Mouse (Mus musculus): ENCODE measurements around the gene Plac8. TPM values are rescaled to one million over a fixed set of nuclear protein-coding genes. Genes with fewer than 3 reads are reported as not detected.

The Plac8 gene
- total and polyA plus RNA-seq, 2 experiments from 2014 or later: 3.2 to 5.2 TPM

DNA sequence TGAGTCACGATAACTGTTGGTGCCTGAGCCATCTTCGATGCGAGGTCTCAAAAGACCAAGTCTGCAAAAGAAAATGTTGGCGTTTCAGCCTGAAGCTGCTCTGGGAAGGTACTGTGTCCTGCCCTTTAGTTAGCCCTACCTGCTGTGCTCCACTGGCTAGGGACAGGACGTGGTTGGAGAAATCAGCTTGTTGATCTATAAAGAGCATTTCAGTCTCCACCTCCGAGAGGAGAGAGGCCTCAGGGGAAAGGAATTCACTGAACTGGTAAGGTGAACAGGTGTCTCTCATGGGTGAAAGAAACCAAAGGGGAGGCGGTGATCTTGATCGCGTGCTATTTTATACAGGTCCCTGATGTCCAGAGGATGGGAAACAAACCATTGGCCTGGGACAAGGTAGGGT lies 9.3 kb downstream of the Plac8 start:
- Histone ChIP-seq H3K4me2 (ENCODE audit: low read depth, low read length) (no peak overlapping the region), H3K9ac (replicated peaks; ENCODE audit: low read depth, low read length) (no peak overlapping the region), H3K36me3 (replicated peaks; ENCODE audit: control insufficient read depth, insufficient read depth, low read length) (no peaks in the 10 kb centered on the region), H3K27ac (ENCODE audit: low read depth) (no peak overlapping the region), H3K4me1 (ENCODE audit: control insufficient read depth, insufficient read depth) (no peaks in the 10 kb centered on the region), H3K4me3 (ENCODE audit: low read depth, low read length) (no peak overlapping the region), H3K9me3 (replicated peaks; ENCODE audit: control insufficient read depth, low read length) (no peaks in the 10 kb centered on the region), H3K27me3 (ENCODE audit: control insufficient read depth, insufficient read depth, low read length) (no peaks in the 10 kb centered on the region)
- 82% methylated on average over 9 of the region's 9 CpGs for WGBS
- TF ChIP-seq CTCF (IDR thresholded peaks at IDR 0.05; ENCODE audit: low read depth): no peak
- no peak for TF ChIP-seq EP300 (IDR thresholded peaks at IDR 0.05; ENCODE audit: low read depth)
- DNase-seq (ENCODE audit: low spot score) (no peak), ATAC-seq (ENCODE audit: insufficient read depth, low read depth) (no peak)

DNA sequence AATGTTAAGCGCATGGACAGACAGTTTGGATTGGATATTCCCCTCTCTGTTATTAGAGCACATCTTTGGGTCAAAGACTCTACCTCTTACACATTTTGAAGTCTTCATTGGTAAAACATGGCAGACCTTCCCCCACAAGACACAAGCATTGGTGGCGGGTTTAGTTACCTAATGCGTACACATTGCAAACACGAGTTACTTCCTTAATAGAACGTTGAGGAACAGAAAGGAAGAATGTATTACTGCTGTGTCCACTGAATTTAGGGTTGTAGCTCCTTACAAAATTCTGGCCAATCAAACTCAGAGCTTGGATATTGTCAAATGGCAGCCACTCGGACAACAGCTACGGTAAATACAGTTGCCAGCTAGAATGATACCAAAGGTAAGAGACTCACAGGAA lies 12.7 kb downstream of the Plac8 start:
- no peak overlapping the region for H3K9ac ChIP-seq (replicated peaks; ENCODE audit: low read depth, low read length)
- no peaks in the 10 kb centered on the region for H3K9me3 ChIP-seq (replicated peaks; ENCODE audit: control insufficient read depth, low read length)
- no peaks in the 10 kb centered on the region for H3K4me1 ChIP-seq (ENCODE audit: control insufficient read depth, insufficient read depth)
- no peaks in the 10 kb centered on the region for H3K36me3 ChIP-seq (replicated peaks; ENCODE audit: control insufficient read depth, insufficient read depth, low read length)
- no peak for ATAC-seq (ENCODE audit: insufficient read depth, low read depth)
- DNase-seq (ENCODE audit: low spot score): no peak
- H3K27me3 ChIP-seq (ENCODE audit: control insufficient read depth, insufficient read depth, low read length): no peaks in the 10 kb centered on the region
- no peak overlapping the region for H3K4me3 ChIP-seq (ENCODE audit: low read depth, low read length)
- no peak overlapping the region for H3K27ac ChIP-seq (ENCODE audit: low read depth)
- TF ChIP-seq CTCF (IDR thresholded peaks at IDR 0.05; ENCODE audit: low read depth) (no peak), EP300 (IDR thresholded peaks at IDR 0.05; ENCODE audit: low read depth) (no peak)
- 91% methylated on average over 7 of the region's 7 CpGs for whole genome bisulfite sequencing
- H3K4me2 ChIP-seq (ENCODE audit: low read depth, low read length): no peak overlapping the region

DNA sequence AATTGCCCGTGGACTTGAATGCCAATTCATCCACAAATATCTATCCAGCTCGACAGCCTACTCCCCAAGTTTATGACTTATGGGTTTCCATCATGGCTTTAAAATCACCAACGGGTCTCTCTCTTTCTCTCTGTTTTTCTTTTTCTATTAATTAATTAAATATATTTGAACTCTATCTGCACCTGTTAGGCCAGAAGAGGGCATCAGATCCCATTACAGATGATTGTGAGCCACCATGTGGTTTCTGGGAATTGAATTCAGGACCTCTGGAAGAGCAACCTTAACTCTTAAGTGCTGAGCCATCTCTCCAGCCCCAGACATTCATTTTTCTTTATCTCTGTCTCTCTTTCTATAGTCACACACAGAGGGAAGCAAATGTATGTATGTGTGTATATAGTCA lies 13.3 kb downstream of the Plac8 start:
- H3K4me2 ChIP-seq (ENCODE audit: low read depth, low read length): no peak overlapping the region
- no peak for TF ChIP-seq CTCF (IDR thresholded peaks at IDR 0.05; ENCODE audit: low read depth)
- no peak for TF ChIP-seq EP300 (IDR thresholded peaks at IDR 0.05; ENCODE audit: low read depth)
- H3K4me1 ChIP-seq (ENCODE audit: control insufficient read depth, insufficient read depth): no peaks in the 10 kb centered on the region
- H3K36me3 ChIP-seq (replicated peaks; ENCODE audit: control insufficient read depth, insufficient read depth, low read length): no peaks in the 10 kb centered on the region
- no peak overlapping the region for H3K4me3 ChIP-seq (ENCODE audit: low read depth, low read length)
- H3K9ac ChIP-seq (replicated peaks; ENCODE audit: low read depth, low read length): no peak overlapping the region
- WGBS: 72% methylated on average over 3 of the region's 3 CpGs
- ATAC-seq (ENCODE audit: insufficient read depth, low read depth) (no peak), DNase-seq (ENCODE audit: low spot score) (no peak)
- H3K27me3 ChIP-seq (ENCODE audit: control insufficient read depth, insufficient read depth, low read length): no peaks in the 10 kb centered on the region
- H3K27ac ChIP-seq (ENCODE audit: low read depth): no peak overlapping the region
- no peaks in the 10 kb centered on the region for H3K9me3 ChIP-seq (replicated peaks; ENCODE audit: control insufficient read depth, low read length)

DNA sequence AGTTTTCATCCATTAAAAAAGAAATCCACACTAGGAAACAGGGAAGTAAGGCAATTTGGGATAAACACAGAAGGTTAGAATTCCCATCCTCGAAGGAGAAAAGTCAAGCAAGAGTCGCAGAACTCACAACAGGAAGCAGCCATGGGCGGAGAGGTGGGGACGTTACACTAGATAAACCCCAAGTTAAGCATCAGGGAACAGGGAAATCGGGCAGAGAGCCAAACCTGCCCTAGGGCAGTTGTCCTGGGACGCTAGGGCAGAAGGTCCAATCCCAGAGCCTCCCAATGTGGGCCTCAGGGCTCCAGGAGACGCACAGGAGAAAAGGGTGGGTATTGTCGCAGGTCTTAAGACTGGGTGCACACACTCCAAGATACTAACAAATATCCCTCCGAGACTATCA lies 14.5 kb downstream of the Plac8 start:
- H3K4me2 ChIP-seq (ENCODE audit: low read depth, low read length): no peak overlapping the region
- H3K9me3 ChIP-seq (replicated peaks; ENCODE audit: control insufficient read depth, low read length): no peaks in the 10 kb centered on the region
- TF ChIP-seq CTCF (IDR thresholded peaks at IDR 0.05; ENCODE audit: low read depth) (no peak), EP300 (IDR thresholded peaks at IDR 0.05; ENCODE audit: low read depth) (no peak)
- H3K36me3 ChIP-seq (replicated peaks; ENCODE audit: control insufficient read depth, insufficient read depth, low read length): no peaks in the 10 kb centered on the region
- ATAC-seq (ENCODE audit: insufficient read depth, low read depth) (no peak), DNase-seq (ENCODE audit: low spot score) (no peak)
- no peak overlapping the region for H3K9ac ChIP-seq (replicated peaks; ENCODE audit: low read depth, low read length)
- H3K27ac ChIP-seq (ENCODE audit: low read depth): no peak overlapping the region
- H3K27me3 ChIP-seq (ENCODE audit: control insufficient read depth, insufficient read depth, low read length): no peaks in the 10 kb centered on the region
- WGBS: 51% methylated on average over 9 of the region's 9 CpGs
- H3K4me3 ChIP-seq (ENCODE audit: low read depth, low read length): no peak overlapping the region
- H3K4me1 ChIP-seq (ENCODE audit: control insufficient read depth, insufficient read depth): no peaks in the 10 kb centered on the region

DNA sequence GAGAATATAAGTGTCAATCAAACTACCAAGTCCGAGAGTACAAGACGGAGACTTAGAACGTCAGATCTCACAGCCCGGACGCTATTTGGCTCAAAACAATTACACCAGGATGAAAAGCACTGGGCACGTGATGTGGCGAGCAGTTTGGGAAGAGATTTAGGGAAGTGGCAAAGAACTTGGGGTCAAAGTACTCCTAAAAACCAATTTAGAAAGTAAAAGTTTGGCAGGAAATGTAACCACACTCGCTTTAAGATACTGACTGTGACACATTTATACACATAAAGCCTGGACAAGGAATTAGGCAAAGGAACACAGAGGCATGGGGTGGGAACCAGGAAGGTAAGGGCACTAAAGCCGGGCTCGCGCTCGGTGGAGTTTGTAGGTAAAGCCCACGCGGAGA lies 15.0 kb downstream of the Plac8 start:
- TF ChIP-seq CTCF (IDR thresholded peaks at IDR 0.05; ENCODE audit: low read depth) (no peak), EP300 (IDR thresholded peaks at IDR 0.05; ENCODE audit: low read depth) (no peak)
- no peaks in the 10 kb centered on the region for H3K9me3 ChIP-seq (replicated peaks; ENCODE audit: control insufficient read depth, low read length)

DNA sequence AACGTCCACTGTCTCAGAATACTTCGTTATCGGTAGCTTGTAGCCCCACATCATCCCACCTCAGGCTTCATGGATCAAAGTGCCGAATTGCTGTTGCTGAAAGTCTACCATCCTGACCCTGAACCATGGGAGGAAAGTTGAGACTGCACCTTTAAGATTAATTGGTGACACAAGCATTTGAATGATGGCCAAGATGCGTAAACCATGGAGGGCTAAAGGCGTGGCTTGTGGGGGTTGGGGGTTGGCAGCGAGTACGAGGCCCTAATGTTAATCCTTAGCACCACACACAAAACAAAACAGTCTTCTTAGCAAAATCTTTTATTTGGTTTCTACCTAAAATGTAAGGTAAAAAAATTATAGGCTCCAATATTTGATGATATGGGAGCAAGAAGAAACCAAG lies 18.6 kb downstream of the Plac8 start:
- no peak overlapping the region for H3K9ac ChIP-seq (replicated peaks; ENCODE audit: low read depth, low read length)
- H3K36me3 ChIP-seq (replicated peaks; ENCODE audit: control insufficient read depth, insufficient read depth, low read length): peaks cover 10% of the 10 kb centered on the region; the same call in 1 of the 2 replicates
- no peaks in the 10 kb centered on the region for H3K27me3 ChIP-seq (ENCODE audit: control insufficient read depth, insufficient read depth, low read length)
- no peak overlapping the region for H3K27ac ChIP-seq (ENCODE audit: low read depth)
- H3K4me1 ChIP-seq (ENCODE audit: control insufficient read depth, insufficient read depth): no peaks in the 10 kb centered on the region
- no peak for ATAC-seq (ENCODE audit: insufficient read depth, low read depth)
- 50% methylated on average over 8 of the region's 8 CpGs for WGBS
- no peak overlapping the region for H3K4me3 ChIP-seq (ENCODE audit: low read depth, low read length)
- H3K4me2 ChIP-seq (ENCODE audit: low read depth, low read length): no peak overlapping the region
- DNase-seq (ENCODE audit: low spot score): no peak
- H3K9me3 ChIP-seq (replicated peaks; ENCODE audit: control insufficient read depth, low read length): 0 out of 2 replicates have a peak, but pooled peaks cover 4% of the 10 kb centered on the region
- TF ChIP-seq CTCF (IDR thresholded peaks at IDR 0.05; ENCODE audit: low read depth) (no peak), EP300 (IDR thresholded peaks at IDR 0.05; ENCODE audit: low read depth) (no peak)

More for the DNA sequence above, 15.0 kb downstream of the Plac8 start:
- Histone ChIP-seq H3K36me3 (replicated peaks; ENCODE audit: control insufficient read depth, insufficient read depth, low read length) (no peaks in the 10 kb centered on the region), H3K27ac (ENCODE audit: low read depth) (no peak overlapping the region), H3K4me1 (ENCODE audit: control insufficient read depth, insufficient read depth) (no peaks in the 10 kb centered on the region), H3K27me3 (ENCODE audit: control insufficient read depth, insufficient read depth, low read length) (no peaks in the 10 kb centered on the region), H3K4me3 (ENCODE audit: low read depth, low read length) (no peak overlapping the region), H3K9ac (replicated peaks; ENCODE audit: low read depth, low read length) (no peak overlapping the region), H3K4me2 (ENCODE audit: low read depth, low read length) (no peak overlapping the region)
- WGBS: 87% methylated on average over 14 of the region's 14 CpGs
- ATAC-seq (ENCODE audit: insufficient read depth, low read depth) (no peak), DNase-seq (ENCODE audit: low spot score) (no peak)

All from heart, postnatal 0 days (tissue).